Mouse (Mus musculus) MEL (cell line): ENCODE data around the gene Nanos3.

Experiments
- CTCF ChIP-seq, 3 experiments: IDR thresholded peaks in 2 of 3; conservative IDR thresholded peaks in 1 of 3; 2 replicates each; pipeline ENCODE4 v1.5.1; 2011 to 2012; ENCODE audit warnings: low read length in 3 of 3, low read depth in 2 of 3, mild to moderate bottlenecking in 2 of 3, improper control_type of control experiment in 1 of 3, inconsistent platforms in 1 of 3, mixed read lengths in 1 of 3, moderate library complexity in 1 of 3; ENCODE audit not compliant: control insufficient read depth in 1 of 3, insufficient read depth in 1 of 3, poor library complexity in 1 of 3, severe bottlenecking in 1 of 3
- E2F4 ChIP-seq: IDR thresholded peaks from 2 replicates; pipeline ENCODE4 v1.6.1; 2011; ENCODE audit warnings: low read depth, low read length, improper control_type of control experiment, borderline replicate concordance
- EP300 ChIP-seq, 2 experiments: IDR thresholded peaks; 2 replicates each; pipeline ENCODE4 v1.6.1; 2011; ENCODE audit warnings: improper control_type of control experiment in 2 of 2, low read length in 2 of 2, low read depth in 1 of 2, mild to moderate bottlenecking in 1 of 2
- POLR2A ChIP-seq, 2 experiments: IDR thresholded peaks; 2 replicates each; pipeline ENCODE4 v1.6.1; 2011 to 2012; ENCODE audit warnings: low read length in 2 of 2, mild to moderate bottlenecking in 2 of 2, control low read depth in 1 of 2, improper control_type of control experiment in 1 of 2, low read depth in 1 of 2, moderate library complexity in 1 of 2; ENCODE audit not compliant: control insufficient read depth in 1 of 2, insufficient read depth in 1 of 2, poor library complexity in 1 of 2
- TAL1 ChIP-seq: IDR thresholded peaks from 2 replicates; pipeline ENCODE4 v1.6.1; 2012; ENCODE audit warnings: mild to moderate bottlenecking, inconsistent platforms, low read length, moderate library complexity, mixed read lengths

DNA sequence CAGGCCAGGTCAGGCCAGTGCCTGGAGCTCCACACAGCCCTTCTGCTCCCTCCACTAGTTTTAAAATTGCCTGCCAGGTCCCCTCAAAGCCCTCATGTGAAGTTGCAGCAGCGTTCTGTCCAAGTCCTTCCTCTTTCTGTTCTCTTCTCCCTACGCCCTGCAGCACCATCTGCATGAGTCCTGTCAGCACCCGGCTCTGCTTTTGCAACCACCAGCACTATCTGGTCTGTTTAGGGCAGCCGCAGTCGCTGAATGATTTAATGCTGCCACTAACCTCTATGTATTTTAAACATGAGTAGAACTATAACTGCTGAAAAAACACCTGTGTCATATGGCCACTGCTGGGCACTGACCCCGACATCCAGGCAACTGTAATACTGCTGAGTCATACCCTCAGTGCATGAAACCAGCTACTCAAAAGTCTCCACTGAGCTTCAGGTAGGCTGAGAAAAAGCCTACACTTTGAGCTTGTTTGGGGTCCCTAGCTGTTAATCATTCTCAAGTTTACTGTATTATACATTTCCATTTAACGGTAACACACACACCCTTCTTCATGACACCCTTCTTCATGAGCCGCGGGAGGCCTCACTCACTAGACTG is 37.6 kb upstream of the Nanos3 start:
- TF ChIP-seq CTCF (IDR thresholded peaks at IDR 0.05 in 2 of 3, conservative IDR thresholded peaks at IDR 0.05 in 1 of 3; ENCODE audit: control insufficient read depth in 1 of 3, insufficient read depth in 1 of 3, low read depth in 2 of 3, low read length in 3 of 3, poor library complexity in 1 of 3, severe bottlenecking in 1 of 3) (no peak), POLR2A (IDR thresholded peaks at IDR 0.05; ENCODE audit: control insufficient read depth in 1 of 2, insufficient read depth in 1 of 2, low read depth in 1 of 2, low read length in 2 of 2, poor library complexity in 1 of 2) (peak in 1 of 2 experiments; percentile 37; a peak in 1 of 4 replicates), TAL1 (no peak), EP300 (IDR thresholded peaks at IDR 0.05; ENCODE audit: low read depth in 1 of 2, low read length in 2 of 2) (no peak), E2F4 (no peak)
